Comparison of ENCODE assay signal across 16 mouse cellular contexts in genomic region chr2:71449604-71450003, GRCm38 (mm10). TPM values are rescaled to one million over a fixed set of nuclear protein-coding genes. Genes with fewer than 3 reads are reported as not detected.
DNase-seq lines count a peak whose midpoint lies in the region; ATAC-seq and TF ChIP-seq lines count a peak whose summit lies in the region.
"Had no signal": no experiment of that assay in that cellular context is flagged by ENCODE, and none has a peak within 500 bp of the region (broad histone marks: within the 10 kb centered on the region; RNA-seq: fewer than 3 reads in every experiment).

No protein-coding gene starts in this region.

- H3K4me2 ChIP-seq in liver, postnatal 0 days (ENCODE audit: low read depth, low read length), result no peak overlapping the region
- H3K4me2 ChIP-seq: limb, embryonic 13.5 days; midbrain, embryonic 12.5 days; neural tube, embryonic 12.5 days had no signal

- peak; percentile 31; the same call in 1 of the 2 replicates for TF ChIP-seq CTCF in bone marrow, adult 2 months (IDR thresholded peaks at IDR 0.05; ENCODE audit: control insufficient read depth, insufficient read depth, low read length)
- TF ChIP-seq CTCF in liver, postnatal 0 days (IDR thresholded peaks at IDR 0.05; ENCODE audit: low read depth), result peak; percentile 48

- H3K9me3 ChIP-seq in liver, postnatal 0 days (ENCODE audit: low read length), result no peaks in the 10 kb centered on the region
- H3K9me3 ChIP-seq: limb, embryonic 13.5 days; midbrain, embryonic 12.5 days; neural tube, embryonic 12.5 days had no signal

- ATAC-seq in liver, postnatal 0 days, result no peak
- ATAC-seq: intestine, embryonic 16.5 days had no signal

- DNase-seq in 416B (ENCODE audit: low read depth), result peak; percentile 64
- DNase-seq in A20 (ENCODE audit: low read depth, low spot score), result peak; percentile 72
- DNase-seq in liver, postnatal 0 days, result no peak
- no peak for DNase-seq in testis, postnatal 10 days (ENCODE audit: low spot score)
- no peak for DNase-seq in urinary bladder, postnatal 36 days (ENCODE audit: low spot score in 2 of 2)
- no peak for DNase-seq in right cerebral cortex, postnatal 36 days (ENCODE audit: low spot score in 2 of 2)
- DNase-seq: heart, postnatal 4 days; kidney, postnatal 25 days; layer of hippocampus, postnatal 36 days; lung, postnatal 14 days had no signal

- TF ChIP-seq POLR2A in bone marrow, adult 2 months (IDR thresholded peaks at IDR 0.05; ENCODE audit: borderline replicate concordance, control insufficient read depth, low read depth, low read length), result no peak

- H3K27me3 ChIP-seq in liver, postnatal 0 days (ENCODE audit: insufficient read depth, low read length), result no peaks in the 10 kb centered on the region
- H3K27me3 ChIP-seq: neural tube, embryonic 12.5 days had no signal

- H3K4me3 ChIP-seq in bone marrow, adult 2 months (replicated peaks; ENCODE audit: control insufficient read depth, low read depth, low read length), result no peak overlapping the region
- no peak overlapping the region for H3K4me3 ChIP-seq in liver, postnatal 0 days (ENCODE audit: low read depth, low read length)
- H3K4me3 ChIP-seq: erythroblast, embryonic 14.5 days; limb, embryonic 13.5 days; midbrain, embryonic 12.5 days; neural tube, embryonic 12.5 days had no signal

- H3K4me1 ChIP-seq in bone marrow, adult 2 months (ENCODE audit: control insufficient read depth, insufficient read depth, low read length), result peaks cover 1% of the 10 kb centered on the region; the same call in 1 of the 2 replicates
- peaks cover 3% of the 10 kb centered on the region; the same call in 1 of the 2 replicates for H3K4me1 ChIP-seq in liver, postnatal 0 days (ENCODE audit: insufficient read depth)

- H3K9ac ChIP-seq in liver, postnatal 0 days (replicated peaks), result no peak overlapping the region
- H3K9ac ChIP-seq: limb, embryonic 13.5 days; midbrain, embryonic 12.5 days; neural tube, embryonic 12.5 days had no signal

- H3K36me3 ChIP-seq in liver, postnatal 0 days (replicated peaks; ENCODE audit: insufficient read depth, low read length), result no peaks in the 10 kb centered on the region
- H3K36me3 ChIP-seq: limb, embryonic 13.5 days; midbrain, embryonic 12.5 days; neural tube, embryonic 12.5 days had no signal

- no peak overlapping the region for H3K27ac ChIP-seq in bone marrow, adult 2 months (ENCODE audit: control insufficient read depth, insufficient read depth, low read depth, low read length, poor library complexity)
- no peak overlapping the region for H3K27ac ChIP-seq in liver, postnatal 0 days (ENCODE audit: low read depth)
- H3K27ac ChIP-seq: limb, embryonic 13.5 days; midbrain, embryonic 12.5 days; neural tube, embryonic 12.5 days had no signal

- no peak for TF ChIP-seq EP300 in liver, postnatal 0 days (IDR thresholded peaks at IDR 0.05; ENCODE audit: low read depth)

- 12% methylated on average over 2 of the region's 2 CpGs for WGBS in bone marrow, adult 2 months
- 5% methylated on average over 2 of the region's 2 CpGs for WGBS in liver, postnatal 0 days (ENCODE audit: insufficient replicate concordance)

RNA-seq across cellular contexts. Expression of gene Metap1d, which starts 3.5 kb away (rescaled TPM):
- 24.7 and 36.8 TPM in 2 replicates for polyA plus RNA-seq in bone marrow, adult 2 months (2011; ENCODE audit: insufficient read depth, insufficient read length, low replicate concordance, missing spikeins)
- polyA plus RNA-seq in liver, postnatal 0 days (2015; fragmentation: Nextera tagmentation; extraction: Ambion mirVana), result 21.1 and 21.7 TPM in 2 replicates

Comparison
In these comparisons a context has a peak if more than half of its experiments do, and no peak if none do; other contexts are left out.
1. DNase-seq: peak in 416B (single experiment) and A20 (single experiment); none in liver, postnatal 0 days (single experiment), testis, postnatal 10 days (single experiment), urinary bladder, postnatal 36 days (0 of 2) and right cerebral cortex, postnatal 36 days (0 of 2).